Mouse (Mus musculus): ENCODE measurements around the gene Cd72.

Gene Cd72

GRCm38 (mm10) chr4:43402212-43402611 lies 52.2 kb downstream of the Cd72 start:
- DNase-seq (ENCODE audit: low spot score in 2 of 2), result no peak

- DNase-seq (ENCODE audit: low spot score in 2 of 2), result no peak
These were observed 52.9 kb downstream of the Cd72 start for GRCm38 (mm10) chr4:43401486-43401885.

- no peak for DNase-seq (ENCODE audit: low spot score in 2 of 2)
These were observed 53.5 kb downstream of the Cd72 start for GRCm38 (mm10) chr4:43400976-43401375.

- no peak for DNase-seq (ENCODE audit: low spot score in 2 of 2)
These were observed 54.9 kb downstream of the Cd72 start for GRCm38 (mm10) chr4:43399391-43400131.

GRCm38 (mm10) chr4:43398829-43399331 lies 55.5 kb downstream of the Cd72 start:
- peak in 1 of 2 experiments; percentile 52 for DNase-seq (ENCODE audit: low spot score in 2 of 2)

GRCm38 (mm10) chr4:43398014-43398413 lies 56.4 kb downstream of the Cd72 start:
- DNase-seq (ENCODE audit: low spot score in 2 of 2), result no peak
